Mouse (Mus musculus): Measurements from ENCODE around the gene Ube2l3.
"Not testable (repeated sequence)": the region's sequence is repeated elsewhere in the genome, so short reads cannot be mapped to it uniquely, and the experiment has no call there.

- TF ChIP-seq CTCF, EP300 (IDR thresholded peaks at IDR 0.05; ENCODE audit: low read depth): not testable (repeated sequence)
Observed at GRCm38 (mm10) chr16:17165478-17165877, 37.0 kb downstream of the Ube2l3 start.

Measured in liver, embryonic 14.5 days (tissue).